Mouse (Mus musculus) heart, adult 18-20 months (tissue): ENCODE measurements at regions not wholly inside any gene's neighbourhood (a gene's known extent, or its start where the extent isn't known, plus 50 kb on each side); places are given as distances from the start of the nearest gene placed in this dataset.
A peak's percentile ranks its signal among the peaks of the same experiment; 100 is the strongest.

Source experiments
- DNase-seq, 2 experiments: peaks; one replicate each; pipeline ENCODE4 v3.0.0; 2021 to 2022; ENCODE audit warnings: mixed read lengths in 1 of 2

DNA sequence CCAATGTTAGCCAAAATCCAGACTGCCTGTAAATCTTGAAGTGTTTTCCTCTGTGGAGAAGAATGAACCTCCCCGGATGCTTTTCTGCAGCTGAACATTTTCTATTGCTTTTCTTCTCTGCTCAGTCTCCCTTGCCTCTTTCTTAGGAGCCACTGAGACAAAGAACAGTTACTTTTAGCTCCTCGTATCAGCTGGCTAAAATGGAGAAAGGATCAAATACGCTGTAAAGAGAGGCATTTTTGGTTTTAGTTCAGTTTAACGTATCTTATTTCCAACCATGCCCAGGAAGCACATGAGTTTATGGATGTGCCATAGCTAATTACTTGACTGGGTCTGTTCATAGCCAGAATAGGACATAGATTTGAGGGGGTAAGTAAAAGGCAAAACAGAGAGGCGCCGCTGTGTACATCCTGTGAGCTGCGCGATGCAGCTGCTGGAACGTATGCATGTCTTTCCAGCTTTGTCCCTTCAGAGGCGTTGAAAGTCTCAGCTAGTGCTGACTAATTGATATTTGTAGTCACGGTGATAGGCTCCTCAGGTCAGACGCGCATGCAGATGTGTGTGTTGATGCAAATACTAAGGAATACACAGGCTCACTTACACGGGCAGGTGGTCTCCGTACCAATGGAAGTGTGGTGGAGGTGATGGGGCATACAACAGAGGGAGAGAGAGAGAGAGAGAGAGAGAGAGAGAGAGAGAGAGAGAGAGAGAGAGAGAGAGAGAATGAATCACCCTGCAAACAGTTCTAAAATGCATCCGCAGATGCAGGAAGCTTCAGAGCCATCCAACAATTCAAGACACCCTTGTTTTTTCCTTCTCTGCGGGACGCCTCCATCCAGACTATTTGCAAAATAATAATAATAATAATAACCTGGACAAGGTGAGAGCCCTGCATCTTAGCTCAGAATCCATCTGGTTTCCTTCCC lies 216.5 kb upstream of the Ubash3b start:
- no peak for DNase-seq

DNA sequence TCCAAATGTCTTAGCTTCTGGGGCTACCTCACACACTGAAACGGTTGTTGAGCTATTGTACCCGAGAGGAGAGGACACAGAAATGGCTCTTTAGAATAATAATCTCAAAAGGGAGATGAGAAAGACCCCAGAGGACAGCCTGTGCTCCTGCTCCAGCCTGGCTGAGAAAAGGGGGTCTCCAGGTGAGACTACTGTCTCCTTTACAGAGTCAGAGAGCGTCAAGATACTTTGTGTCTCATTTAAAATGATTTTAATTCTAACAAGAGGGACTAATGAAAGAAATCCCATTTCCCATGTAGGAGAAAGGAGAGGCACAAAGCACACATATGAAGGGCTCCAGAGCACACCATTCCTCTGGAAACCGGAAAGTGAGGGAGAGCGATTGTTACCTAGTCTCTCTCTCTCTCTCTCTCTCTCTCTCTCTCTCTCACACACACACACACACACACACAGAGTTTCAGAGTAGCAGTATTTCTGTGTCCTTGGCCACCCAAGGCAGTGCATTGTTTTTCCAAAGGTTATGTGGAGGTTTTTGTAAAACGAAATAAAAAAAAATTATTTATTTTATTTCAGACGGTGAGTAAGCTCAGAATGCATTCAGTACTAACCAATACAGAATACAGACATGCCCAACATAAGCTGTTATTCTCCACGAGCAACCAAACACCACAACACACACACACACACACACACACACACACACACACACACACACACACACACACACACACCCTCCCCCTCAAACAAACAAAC lies 215.6 kb upstream of the Ubash3b start:
- DNase-seq, result no peak

DNA sequence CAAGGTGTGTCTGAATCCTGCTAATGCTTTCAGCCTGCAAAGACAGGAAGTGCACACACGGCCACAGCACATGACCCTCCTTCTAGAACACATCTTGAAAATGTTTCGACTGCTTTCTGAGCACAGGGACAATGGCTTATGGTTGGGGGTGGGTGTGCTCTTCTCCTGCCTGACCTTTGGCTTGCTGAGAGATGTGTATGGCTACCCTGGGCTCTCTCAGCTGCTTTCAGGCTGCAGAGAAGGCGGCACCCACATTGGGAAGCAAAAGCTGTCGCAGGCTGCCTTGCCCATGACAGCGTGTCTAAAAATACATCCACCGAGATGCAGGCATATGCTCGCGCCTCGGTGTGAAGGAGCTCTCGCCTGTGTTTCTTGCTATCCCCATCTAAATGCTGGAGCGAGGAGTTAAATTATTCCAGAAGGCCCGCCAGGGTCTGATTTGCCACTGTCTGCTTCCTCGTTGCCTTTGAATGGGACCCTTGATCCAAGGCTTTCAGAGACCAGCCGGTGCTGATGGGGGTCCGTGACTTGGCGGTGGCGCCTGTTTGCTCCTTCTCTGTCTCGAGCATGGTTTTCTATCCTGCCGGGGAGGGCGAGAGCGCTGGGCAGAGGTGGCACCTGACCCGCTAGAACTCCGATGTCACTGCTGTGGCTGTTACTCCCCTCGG lies 214.6 kb upstream of the Ubash3b start:
- DNase-seq, result peak; percentile 65 to 66

DNA sequence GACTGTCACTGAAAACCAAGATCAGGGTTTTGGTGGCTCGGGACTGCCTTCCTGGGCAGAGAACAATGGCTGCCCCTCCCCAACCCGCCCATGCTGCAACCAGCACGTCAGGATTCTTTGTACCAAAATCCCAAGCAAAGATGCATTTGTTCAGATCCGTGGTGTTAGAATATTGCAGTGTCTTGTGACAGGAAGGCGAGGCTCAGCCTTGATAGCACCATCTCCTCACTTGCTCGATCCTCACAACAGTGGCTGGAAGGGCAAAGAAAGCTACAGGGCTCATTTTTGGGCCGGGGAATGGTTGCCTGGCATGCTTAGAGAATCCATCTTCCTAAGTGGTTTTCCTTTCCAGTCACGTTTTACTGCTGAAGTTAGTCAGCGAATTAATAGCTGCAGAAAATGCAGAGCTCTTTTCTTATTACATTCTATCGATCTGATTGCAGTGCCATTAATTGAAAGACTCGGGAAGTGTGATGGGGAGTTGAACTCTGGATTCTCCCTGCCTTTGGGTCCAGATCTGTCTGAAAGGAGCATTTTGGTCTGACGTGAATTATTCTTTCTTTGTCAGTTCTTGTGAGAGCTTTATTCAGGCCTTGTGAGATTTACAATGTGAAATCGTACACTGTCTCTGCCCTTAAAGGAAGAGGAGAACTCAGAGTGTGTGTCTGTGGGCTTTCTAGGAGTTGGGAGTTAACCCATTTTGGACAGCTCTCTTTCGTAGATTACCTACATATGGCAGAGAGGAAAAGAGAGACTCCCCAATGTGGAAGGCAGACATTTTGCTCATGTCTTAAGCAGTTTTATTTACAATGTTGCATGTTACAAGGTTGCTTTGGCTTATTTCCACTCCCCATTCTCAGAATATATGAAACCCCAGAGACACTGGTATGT lies 213.3 kb upstream of the Ubash3b start:
- no peak for DNase-seq

DNA sequence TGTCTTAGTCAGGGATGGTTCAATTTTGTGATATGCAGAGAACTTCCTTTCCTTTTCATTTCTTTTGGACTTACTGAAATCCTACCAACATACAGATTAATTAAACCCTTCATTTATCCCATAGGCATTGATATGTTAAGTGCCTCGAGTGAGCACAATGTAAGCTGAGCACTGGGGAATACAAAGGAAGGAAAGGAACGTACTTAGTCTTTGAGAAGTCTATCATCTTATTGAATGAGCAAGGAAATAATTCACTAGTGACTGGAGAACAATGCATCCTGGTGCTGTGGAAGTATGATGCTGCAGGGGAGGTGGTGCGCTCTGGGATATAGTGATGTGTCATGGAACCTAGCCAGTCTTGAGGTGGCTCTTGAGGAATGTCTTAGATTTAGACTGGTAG lies 204.9 kb upstream of the Ubash3b start:
- DNase-seq, result no peak

DNA sequence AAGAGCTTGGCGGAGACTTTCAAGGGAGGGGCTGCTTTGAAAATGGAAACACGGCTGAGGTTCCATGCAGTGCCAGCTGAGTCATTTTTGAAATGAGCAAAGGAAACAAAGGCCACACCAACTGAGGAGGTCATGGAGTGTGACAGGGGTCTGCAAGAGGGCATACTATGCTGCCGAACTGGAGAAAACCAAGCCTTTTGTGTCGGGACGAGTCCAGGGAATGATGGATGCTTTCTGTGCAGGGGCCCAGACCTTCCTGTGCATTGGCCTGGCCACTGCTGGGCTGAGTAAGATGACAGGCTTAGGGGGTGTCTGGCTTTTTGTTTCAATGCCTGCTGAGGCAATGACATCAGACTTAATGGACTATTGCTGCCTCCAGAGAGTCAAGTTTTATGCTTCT lies 203.8 kb upstream of the Ubash3b start:
- DNase-seq, result no peak

DNA sequence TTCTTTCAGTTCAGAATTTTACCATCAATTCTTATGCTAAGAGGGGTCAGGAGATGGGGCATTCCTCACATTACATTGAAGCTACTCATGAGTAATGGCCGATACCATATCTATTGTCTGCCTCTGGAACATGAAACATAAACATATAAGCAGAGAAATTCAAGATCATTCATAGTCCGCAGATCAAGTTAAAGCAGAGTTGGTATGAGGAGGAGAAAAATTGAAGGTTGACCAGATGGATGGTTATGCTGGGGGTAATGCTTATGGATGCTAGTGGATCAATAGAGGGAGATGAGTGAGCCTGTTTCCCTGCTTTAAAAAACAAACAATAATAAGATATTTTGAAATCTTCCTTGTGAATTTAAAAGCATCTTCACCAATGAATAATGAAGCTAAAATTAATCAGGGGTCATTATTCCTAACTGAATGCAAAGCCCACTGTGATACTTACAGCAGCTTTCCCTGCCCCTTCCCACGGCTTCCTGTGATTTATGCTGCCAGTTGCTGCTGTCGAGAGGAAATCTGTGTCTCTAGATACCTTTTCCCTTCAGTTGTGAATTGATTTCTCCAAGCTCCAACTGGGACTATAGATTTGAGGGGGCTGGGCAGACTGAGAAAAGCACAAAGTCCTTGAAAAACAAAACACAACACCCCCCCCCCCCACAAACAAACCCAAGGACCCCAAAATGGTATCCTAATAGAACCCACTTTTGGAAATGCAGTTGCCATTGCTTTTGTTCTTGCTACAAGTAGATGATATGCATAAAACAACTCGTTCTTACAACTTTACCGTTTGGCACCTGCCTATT lies 203.1 kb upstream of the Ubash3b start:
- DNase-seq, result no peak

DNA sequence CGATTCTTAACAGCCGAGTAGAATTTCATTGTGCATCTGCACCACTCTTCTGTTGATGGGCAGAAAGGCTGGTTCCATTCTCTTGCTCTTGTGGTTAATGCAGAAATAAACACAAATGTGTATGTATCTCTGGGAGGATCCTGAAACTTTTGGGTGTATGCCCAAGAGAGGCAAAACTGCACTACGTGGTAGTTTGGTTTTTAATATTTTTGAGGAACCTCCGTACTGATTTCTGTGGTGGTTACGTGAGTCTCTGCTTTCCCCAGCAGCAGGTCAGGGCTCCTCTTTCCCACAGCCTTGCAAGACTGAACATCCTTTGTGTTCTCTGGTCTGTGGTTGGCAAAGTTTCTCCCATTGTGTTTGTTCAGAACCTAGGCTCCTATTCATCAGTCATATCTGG lies 198.9 kb upstream of the Ubash3b start:
- DNase-seq, result no peak

DNA sequence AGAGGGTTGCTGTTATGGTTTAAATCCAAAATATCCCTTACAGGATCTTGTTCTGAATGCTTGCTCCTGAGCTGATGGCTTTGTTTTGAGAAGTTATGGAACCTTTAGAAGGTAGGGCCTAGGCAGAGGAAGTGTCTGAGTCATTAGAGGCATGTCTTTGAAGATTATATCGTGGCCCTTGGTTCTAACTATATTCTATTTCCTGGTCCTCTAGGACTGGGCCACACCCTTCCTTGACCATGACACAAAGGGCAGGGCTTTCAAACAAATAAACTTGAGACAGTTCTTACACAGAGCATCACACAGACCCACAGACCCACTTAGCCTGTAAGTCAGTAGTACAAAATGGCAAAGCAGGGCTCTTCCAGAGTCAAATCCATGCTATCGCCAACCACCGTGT lies 197.8 kb upstream of the Ubash3b start:
- DNase-seq, result no peak

DNA sequence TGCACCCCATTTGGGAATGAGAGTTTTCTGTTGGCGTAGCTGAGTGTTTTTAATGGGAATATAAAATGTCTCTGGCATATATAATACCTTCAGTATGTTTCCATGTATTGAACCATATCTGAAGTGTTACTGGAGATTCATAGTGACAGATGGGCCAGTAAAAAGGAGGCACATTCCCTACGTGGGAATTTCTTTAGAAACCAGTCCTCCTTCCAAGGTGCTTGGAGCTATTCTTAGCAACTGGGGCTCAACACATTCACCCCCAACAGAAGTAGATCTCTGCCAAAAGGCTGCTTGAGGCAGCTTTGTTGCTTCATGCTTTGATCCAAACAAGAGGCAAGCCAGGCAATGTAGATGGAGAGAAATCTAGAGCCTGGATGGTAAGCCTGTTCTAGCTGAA lies 183.8 kb upstream of the Ubash3b start:
- DNase-seq, result no peak

DNA sequence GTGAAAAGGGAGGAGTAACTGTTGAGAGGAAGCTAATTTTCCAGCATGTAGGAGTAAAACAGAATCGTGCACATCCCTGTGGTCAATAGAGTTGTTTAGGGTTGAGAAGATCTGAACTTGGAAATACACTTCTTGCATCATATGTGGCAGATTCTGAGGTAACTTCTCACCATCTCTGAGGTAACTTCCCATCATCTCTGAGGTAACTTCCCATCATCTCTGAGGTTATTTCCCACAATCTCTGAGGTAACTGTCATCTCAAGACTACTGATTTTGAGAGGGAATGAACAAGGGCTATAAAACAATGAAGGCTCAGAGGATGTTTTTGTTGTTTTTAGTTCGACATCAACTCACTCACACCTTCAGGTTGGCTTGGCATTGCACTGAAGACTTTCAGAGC lies 175.9 kb upstream of the Ubash3b start:
- no peak for DNase-seq

DNA sequence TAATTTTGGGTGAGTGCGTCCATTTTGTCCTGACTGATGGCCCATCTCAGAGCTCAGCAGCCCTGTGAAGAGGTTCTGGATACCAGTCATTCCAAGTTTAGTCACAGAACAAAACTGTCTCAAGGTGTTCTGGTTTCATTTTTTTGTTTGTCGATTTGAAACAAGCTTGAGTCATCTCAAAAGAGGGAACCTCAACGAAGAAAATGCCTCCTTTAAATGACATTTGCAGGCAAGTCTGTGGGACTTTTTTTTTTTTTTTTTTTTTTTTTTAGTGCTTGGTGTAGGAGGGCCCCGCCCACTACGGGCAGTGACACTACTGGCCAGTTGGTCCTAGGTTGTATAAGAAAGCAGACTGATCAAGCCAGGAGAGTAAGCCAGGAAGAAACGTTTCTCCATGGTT lies 175.3 kb upstream of the Ubash3b start:
- no peak for DNase-seq

DNA sequence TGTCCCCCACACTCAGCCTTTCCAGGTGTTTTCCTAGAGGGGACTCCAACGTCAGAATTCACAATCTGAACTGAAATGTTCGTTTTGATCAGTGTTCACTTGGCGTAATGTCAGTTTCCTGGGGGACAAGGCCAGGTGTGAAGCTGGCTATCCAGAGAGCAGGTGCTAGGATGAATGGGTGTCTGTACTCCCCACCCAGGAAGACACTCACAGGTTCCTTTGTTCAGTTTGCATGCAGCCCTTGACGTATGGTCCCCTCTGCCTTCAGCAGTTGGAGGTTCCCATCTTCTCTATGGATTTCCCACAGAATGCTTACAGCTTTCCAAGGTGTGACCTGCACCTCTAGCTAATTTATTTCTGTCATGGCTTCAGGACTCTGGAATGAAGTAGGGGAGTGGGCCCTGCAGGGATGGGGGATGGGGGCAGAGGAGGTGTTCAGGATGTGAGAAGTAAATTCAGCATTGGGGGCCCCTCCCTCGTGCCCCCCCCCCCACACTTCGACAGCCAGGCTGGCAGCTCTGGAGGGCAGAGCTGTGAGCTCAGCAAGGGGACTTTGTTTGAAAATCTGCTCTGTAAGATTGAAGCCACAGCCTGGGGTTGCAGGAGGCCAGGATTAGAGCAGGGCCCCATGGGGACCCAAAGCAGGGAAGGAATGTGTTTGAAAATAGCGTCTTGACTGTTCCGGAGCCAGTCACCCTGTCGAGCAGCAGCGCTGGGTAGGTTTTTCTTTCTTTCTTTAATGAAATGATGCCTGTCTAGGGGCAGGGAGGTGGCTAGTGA lies 173.2 kb upstream of the Ubash3b start:
- DNase-seq, result no peak

DNA sequence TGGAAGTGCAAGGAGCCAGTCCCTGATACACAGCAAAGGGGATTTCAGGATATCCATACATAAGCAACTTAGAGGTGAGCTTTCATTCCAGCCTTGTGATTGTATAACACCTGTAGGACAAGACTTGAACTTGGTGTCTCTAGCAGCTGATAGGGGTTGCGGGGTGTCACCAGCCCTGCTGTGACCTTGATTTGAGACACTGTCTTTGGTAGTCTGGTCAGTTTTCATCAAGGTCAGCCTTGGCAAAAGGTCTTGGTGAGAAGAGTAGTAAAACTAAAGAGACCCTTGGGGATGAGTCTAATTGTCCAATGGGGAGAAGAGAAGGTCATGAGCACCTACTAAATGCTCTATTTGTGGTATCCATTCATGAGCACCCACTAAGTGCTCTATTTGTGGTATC lies 172.0 kb upstream of the Ubash3b start:
- DNase-seq, result no peak

DNA sequence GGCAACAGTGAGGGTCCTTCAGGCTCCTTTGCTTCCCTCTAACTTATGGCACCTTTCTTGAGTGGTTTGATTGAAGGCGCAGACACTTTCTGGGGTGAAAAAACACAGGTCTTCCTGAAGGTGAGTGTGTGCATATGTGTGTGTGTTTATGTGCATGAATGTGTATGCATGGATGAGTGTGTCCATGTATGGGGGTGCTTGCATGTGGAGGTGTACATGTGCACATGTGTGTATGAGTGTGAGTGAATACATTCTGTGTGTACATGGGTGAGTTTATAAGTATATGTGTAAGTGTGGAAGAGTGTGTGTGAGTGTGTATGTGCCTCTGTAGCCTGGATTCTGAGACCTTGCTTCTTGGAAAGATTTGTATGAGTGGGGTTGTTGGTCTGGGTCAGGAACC lies 167.5 kb upstream of the Ubash3b start:
- DNase-seq, result no peak

DNA sequence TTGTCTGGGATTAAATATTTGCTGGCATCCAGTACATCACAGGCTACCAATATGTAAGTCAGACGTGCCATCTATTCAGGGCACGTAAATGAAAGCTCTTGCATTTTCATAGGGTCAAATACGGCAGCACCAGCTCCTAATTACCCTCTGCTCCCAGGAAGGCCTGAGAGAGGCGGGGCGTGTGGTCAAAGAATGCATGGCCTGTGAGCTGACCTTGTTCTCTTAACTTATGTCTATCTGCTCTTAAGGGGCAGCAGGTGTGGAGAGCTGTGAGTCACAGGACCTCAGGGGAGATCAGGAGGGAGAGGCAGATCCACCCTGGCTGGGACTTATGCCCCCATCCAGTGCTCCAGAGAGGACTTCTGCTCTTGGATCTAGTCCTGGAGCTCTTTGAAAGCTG lies 167.0 kb upstream of the Ubash3b start:
- peak; percentile 4 to 25 for DNase-seq

DNA sequence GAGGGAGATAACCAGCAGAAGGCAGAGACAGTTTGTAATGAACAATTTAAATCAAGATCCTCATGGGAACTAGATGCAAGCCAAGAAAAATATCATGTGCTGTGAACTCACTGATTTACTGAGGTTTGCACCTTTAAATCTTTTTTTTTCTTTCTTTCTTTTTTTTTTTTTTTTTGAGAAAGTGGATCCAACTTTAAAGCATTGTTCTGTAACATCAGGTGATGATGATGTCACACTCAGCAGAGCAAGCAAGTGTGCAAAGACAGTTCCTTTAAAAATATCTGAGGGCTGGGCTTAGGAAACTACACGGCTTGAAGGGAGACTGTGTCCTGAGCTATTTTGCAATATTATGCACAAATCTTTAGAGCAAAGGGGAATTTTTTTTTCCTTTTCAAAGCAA lies 166.6 kb upstream of the Ubash3b start:
- DNase-seq, result peak; percentile 6 to 20

DNA sequence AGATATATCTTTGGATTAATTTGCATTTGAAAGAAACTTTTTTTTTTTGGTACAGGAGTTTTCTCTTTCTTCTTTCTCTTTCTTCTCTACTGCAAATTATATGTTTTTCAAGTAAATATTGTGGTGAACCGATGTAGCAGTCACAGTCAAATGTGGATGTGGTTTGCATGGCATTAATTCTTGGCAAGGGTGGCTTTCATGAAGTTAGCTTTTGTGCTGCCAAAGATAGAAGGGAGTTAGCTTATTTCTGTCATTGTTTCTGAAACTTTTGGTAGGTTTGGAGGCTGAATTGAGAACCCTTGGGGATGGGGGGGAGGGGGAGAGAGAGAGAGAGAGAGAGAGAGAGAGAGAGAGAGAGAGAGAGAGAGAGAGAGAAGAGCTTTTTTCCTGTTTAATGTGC lies 166.1 kb upstream of the Ubash3b start:
- DNase-seq, result no peak

DNA sequence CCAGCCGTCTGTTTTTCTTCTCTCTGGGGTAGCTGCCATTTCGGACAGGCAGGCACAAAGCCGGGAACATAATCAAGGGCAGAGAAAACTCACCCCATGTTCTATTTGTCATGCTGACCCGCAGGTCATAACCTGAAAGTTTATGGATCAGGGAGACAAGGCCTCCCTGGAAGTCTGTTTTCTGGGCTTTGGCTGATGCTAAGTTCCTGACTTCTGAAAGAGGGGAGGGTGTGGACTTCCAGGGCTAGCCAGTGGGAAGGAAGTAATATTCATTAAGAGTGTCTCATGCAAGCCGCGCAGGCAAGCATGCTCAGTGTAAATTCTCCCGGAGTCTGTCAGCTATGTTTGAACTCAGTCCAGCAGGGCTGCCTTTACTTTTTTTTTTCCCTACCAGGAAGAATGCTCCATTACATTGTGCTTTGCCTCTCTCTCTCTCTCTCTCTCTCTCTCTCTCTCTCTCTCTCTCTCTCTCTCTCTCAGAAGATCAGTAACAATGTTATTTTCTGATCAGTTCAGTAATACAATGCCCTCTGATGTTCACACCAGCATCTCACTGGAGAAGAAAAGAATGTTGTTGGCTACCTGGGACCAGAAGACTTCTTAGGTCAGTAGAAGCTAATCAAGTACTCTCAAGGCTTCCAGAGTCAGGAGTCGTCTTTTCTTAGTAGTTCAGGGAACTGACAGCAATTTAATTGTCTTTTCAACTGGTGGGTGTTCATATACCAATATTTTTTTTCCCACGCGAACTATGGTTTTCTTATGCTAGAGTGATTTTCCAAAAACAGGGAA lies 165.5 kb upstream of the Ubash3b start:
- peak; percentile 71 to 89 for DNase-seq
